Mouse (Mus musculus) lung, postnatal 0 days (tissue): ENCODE measurements around the gene Fars2. TPM values are rescaled to one million over a fixed set of nuclear protein-coding genes. Genes with fewer than 3 reads are reported as not detected.

Experiments
- ATAC-seq: fragments of 200-750 bp; cut with Nextera tagmentation; 2 replicates; pipeline ENCODE4 v1.8.0; 2017; ENCODE audit warnings: moderate library complexity
- DNase-seq: peaks from one replicate; pipeline ENCODE4 v3.0.0-alpha.2; 2016; ENCODE audit warnings: low spot score
- H3K27ac ChIP-seq: fragments of 300-500 bp; sonication (generic); 2 replicates; pipeline ENCODE4 v1.5.1; 2014; ENCODE audit warnings: antibody characterized with exemption, mild to moderate bottlenecking, low read length, mixed read lengths
- H3K27me3 ChIP-seq: fragments of 300-500 bp; sonication (generic); replicated peaks from 2 replicates; pipeline ENCODE4 v1.6.1; 2014; ENCODE audit warnings: low read length, mixed read lengths; ENCODE audit not compliant: insufficient read depth
- H3K36me3 ChIP-seq: fragments of 300-500 bp; sonication (generic); 2 replicates; pipeline ENCODE4 v1.6.1; 2014; ENCODE audit warnings: low read length, mixed read lengths; ENCODE audit not compliant: insufficient read depth
- H3K4me1 ChIP-seq: fragments of 300-500 bp; sonication (generic); 2 replicates; pipeline ENCODE4 v1.6.1; 2014; ENCODE audit warnings: antibody characterized with exemption, low read depth, low read length, mixed read lengths; ENCODE audit not compliant: insufficient read depth
- H3K4me2 ChIP-seq: fragments of 300-500 bp; sonication (generic); replicated peaks from 2 replicates; pipeline ENCODE4 v1.6.1; 2014; ENCODE audit warnings: low read depth, mild to moderate bottlenecking, low read length, moderate library complexity, mixed read lengths
- H3K4me3 ChIP-seq: fragments of 300-500 bp; sonication (generic); 2 replicates; pipeline ENCODE4 v1.5.1; 2014; ENCODE audit warnings: low read depth, low read length
- H3K9ac ChIP-seq: fragments of 300-500 bp; sonication (generic); replicated peaks from 2 replicates; pipeline ENCODE4 v1.6.1; 2014; ENCODE audit warnings: low read depth, mild to moderate bottlenecking
- H3K9me3 ChIP-seq: fragments of 300-500 bp; sonication (generic); 2 replicates; pipeline ENCODE4 v1.6.1; 2016; ENCODE audit warnings: low read length, mixed read lengths
- CTCF ChIP-seq: IDR thresholded peaks from 2 replicates; pipeline ENCODE4 v1.5.1; 2016; ENCODE audit warnings: antibody characterized with exemption, mild to moderate bottlenecking
- EP300 ChIP-seq: IDR thresholded peaks from 2 replicates; pipeline ENCODE4 v1.6.1; 2016; ENCODE audit warnings: antibody characterized with exemption, mild to moderate bottlenecking, control low read depth
- WGBS: fragments of 180-500 bp; shearing (Covaris S2); extraction: QIAGEN DNeasy Blood & Tissue Kit; methylation state at CpG from one replicate; pipeline ENCODE4 v1.1.7; 2014; 5-methylcytosine and 5-hydroxymethylcytosine counted together
- polyA plus RNA-seq: library from polyadenylated mRNA; unstranded; fragments of >200 nt; fragmentation: Nextera tagmentation; extraction: Ambion mirVana; gene quantifications from 2 replicates; pipeline ENCODE4 v1.2.1, GENCODE M21; 2015

Gene Fars2
- polyA plus RNA-seq, 1 experiment from 2014 or later, result 33.2 TPM

GRCm38 (mm10) chr13:36131992-36132649 is 14.9 kb downstream of the Fars2 start:
- no peak overlapping the region for H3K4me2 ChIP-seq
- TF ChIP-seq EP300, result no peak
- no peak for TF ChIP-seq CTCF
- H3K36me3 ChIP-seq, result no peaks in the 10 kb centered on the region
- ATAC-seq, result no peak
- no peak overlapping the region for H3K9ac ChIP-seq
- H3K4me1 ChIP-seq, result no peaks in the 10 kb centered on the region
- H3K4me3 ChIP-seq, result no peak overlapping the region
- no peak overlapping the region for H3K27ac ChIP-seq
- WGBS, result 73% methylated on average over 4 of the region's 5 CpGs
- no peak for DNase-seq
- H3K9me3 ChIP-seq, result no peaks in the 10 kb centered on the region
- H3K27me3 ChIP-seq, result no peaks in the 10 kb centered on the region

- H3K4me3 ChIP-seq, result no peak overlapping the region
- no peaks in the 10 kb centered on the region for H3K36me3 ChIP-seq
- no peaks in the 10 kb centered on the region for H3K4me1 ChIP-seq
- no peaks in the 10 kb centered on the region for H3K27me3 ChIP-seq
- H3K9me3 ChIP-seq, result no peaks in the 10 kb centered on the region
- DNase-seq, result peak; percentile 16
- no peak overlapping the region for H3K27ac ChIP-seq
- no peak overlapping the region for H3K4me2 ChIP-seq
- no peak for ATAC-seq
- no peak overlapping the region for H3K9ac ChIP-seq
- TF ChIP-seq CTCF (no peak), EP300 (no peak)
- WGBS, result 72% methylated on average over 5 of the region's 5 CpGs
These were observed 22.5 kb downstream of the Fars2 start for GRCm38 (mm10) chr13:36139703-36140102.

- Histone ChIP-seq H3K36me3 (no peaks in the 10 kb centered on the region), H3K4me1 (no peaks in the 10 kb centered on the region), H3K4me2 (no peak overlapping the region), H3K9me3 (no peaks in the 10 kb centered on the region), H3K4me3 (no peak overlapping the region), H3K27me3 (no peaks in the 10 kb centered on the region), H3K27ac (no peak overlapping the region), H3K9ac (no peak overlapping the region)
- DNase-seq, result no peak
- ATAC-seq, result no peak
- WGBS, result 67% methylated on average over 5 of the region's 5 CpGs
- TF ChIP-seq EP300 (no peak), CTCF (no peak)
These were observed 23.2 kb downstream of the Fars2 start for GRCm38 (mm10) chr13:36140247-36141016.

GRCm38 (mm10) chr13:36145601-36146000 is 28.4 kb downstream of the Fars2 start:
- no peaks in the 10 kb centered on the region for H3K27me3 ChIP-seq
- H3K4me2 ChIP-seq, result no peak overlapping the region
- H3K4me1 ChIP-seq, result peaks cover 6% of the 10 kb centered on the region; the same call in 1 of the 2 replicates
- no peak overlapping the region for H3K9ac ChIP-seq
- H3K27ac ChIP-seq, result no peak overlapping the region
- 56% methylated on average over 1 of the region's 1 CpGs for WGBS
- ATAC-seq (no peak), DNase-seq (no peak)
- TF ChIP-seq EP300 (no peak), CTCF (no peak)
- no peak overlapping the region for H3K4me3 ChIP-seq
- no peaks in the 10 kb centered on the region for H3K9me3 ChIP-seq
- no peaks in the 10 kb centered on the region for H3K36me3 ChIP-seq

GRCm38 (mm10) chr13:36149175-36149939 is 32.1 kb downstream of the Fars2 start:
- DNase-seq, result peak; percentile 47
- Histone ChIP-seq H3K9ac (no peak overlapping the region), H3K9me3 (no peaks in the 10 kb centered on the region), H3K27me3 (no peaks in the 10 kb centered on the region), H3K36me3 (no peaks in the 10 kb centered on the region), H3K4me3 (no peak overlapping the region), H3K27ac (0 out of 2 replicates have a peak overlapping the region, but pooled peaks have one; percentile 20), H3K4me1 (peaks cover 6% of the 10 kb centered on the region; the same call in 1 of the 2 replicates), H3K4me2 (peak overlapping the region; percentile 4; the same call in 1 of the 2 replicates)
- WGBS, result 52% methylated on average over 6 of the region's 6 CpGs
- ATAC-seq, result peak; percentile 60; the same call in 1 of the 2 replicates
- TF ChIP-seq CTCF (no peak), EP300 (no peak)

GRCm38 (mm10) chr13:36150272-36150671 is 33.1 kb downstream of the Fars2 start:
- Histone ChIP-seq H3K4me1 (peaks cover 6% of the 10 kb centered on the region; the same call in 1 of the 2 replicates), H3K9ac (no peak overlapping the region), H3K36me3 (no peaks in the 10 kb centered on the region), H3K4me2 (peak overlapping the region; percentile 4; the same call in 1 of the 2 replicates), H3K27ac (0 out of 2 replicates have a peak overlapping the region, but pooled peaks have one; percentile 20), H3K27me3 (no peaks in the 10 kb centered on the region), H3K4me3 (no peak overlapping the region), H3K9me3 (no peaks in the 10 kb centered on the region)
- TF ChIP-seq CTCF (no peak), EP300 (no peak)
- ATAC-seq (no peak), DNase-seq (no peak)
- WGBS, result 45% methylated on average over 5 of the region's 5 CpGs
